Mouse (Mus musculus) gastrocnemius, postnatal 14 days (tissue): Measurements from ENCODE around the gene Cdc42bpb. TPM values are rescaled to one million over a fixed set of nuclear protein-coding genes. Genes with fewer than 3 reads are reported as not detected.

Experiments
- DNase-seq: peaks from one replicate; pipeline ENCODE4 v3.0.0; 2021; ENCODE audit warnings: mixed read lengths
- intact Hi-C: fragments of 180-260 bp; cut with DNase I; formaldehyde crosslinking; loops from one replicate; pipeline ENCODE4 v1.15.1; 2025; ENCODE audit warnings: low total_unique reads
- total RNA-seq, 2 experiments: library from RNA; stranded (reverse); gene quantifications; 2 replicates each; pipeline ENCODE4 v1.2.3; 2021

Cdc42bpb gene
- total RNA-seq, 2 experiments from 2014 or later, result 32.2 to 34.1 TPM

DNA sequence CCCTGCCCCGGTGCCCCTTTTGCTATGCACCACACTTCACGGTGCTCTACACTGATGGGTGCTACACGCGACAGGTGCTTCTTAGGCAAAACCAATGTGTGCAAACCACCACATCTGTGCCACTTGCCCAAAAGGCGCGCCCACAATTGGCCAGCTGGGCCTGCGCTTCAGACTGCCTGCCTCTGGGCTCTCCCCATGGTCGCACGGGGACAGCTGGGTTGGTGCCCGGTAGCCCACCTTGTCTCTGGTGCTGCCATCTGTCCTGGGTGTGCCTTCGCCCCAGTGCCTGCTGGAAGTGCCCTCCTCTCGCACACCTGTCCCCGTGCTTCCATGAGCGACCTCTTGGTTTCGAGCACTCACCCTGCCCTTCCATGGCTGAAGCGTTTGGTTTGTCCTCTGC, 113.9 kb downstream of the Cdc42bpb start:
- intact Hi-C loops, result no loop called here
- DNase-seq, result no peak

GRCm38 (mm10) chr12:111251227-111251626, 126.3 kb downstream of the Cdc42bpb start:
- DNase-seq, result no peak
- intact Hi-C loops, result no loop called here

DNA sequence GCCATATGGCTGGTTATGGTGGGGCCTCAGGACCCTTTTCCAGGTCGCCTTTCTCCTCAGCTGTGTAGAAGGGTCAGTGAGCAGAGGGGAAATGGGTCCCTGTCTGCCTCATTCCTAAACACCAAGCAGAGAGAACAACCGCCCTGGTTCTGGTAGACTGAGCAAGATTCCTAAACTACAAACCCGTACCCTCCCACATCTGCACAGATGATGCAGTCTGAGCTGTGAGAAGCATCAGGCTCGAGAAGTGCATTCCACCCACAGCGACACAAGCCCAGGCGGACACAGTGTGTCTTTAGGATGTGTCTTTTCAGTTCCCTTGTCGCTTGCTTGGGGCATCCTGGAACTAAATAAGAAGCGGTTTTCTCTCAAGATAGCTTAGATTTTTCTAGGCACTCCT, 127.4 kb downstream of the Cdc42bpb start:
- intact Hi-C loops, result no loop called here
- DNase-seq, result no peak

DNA sequence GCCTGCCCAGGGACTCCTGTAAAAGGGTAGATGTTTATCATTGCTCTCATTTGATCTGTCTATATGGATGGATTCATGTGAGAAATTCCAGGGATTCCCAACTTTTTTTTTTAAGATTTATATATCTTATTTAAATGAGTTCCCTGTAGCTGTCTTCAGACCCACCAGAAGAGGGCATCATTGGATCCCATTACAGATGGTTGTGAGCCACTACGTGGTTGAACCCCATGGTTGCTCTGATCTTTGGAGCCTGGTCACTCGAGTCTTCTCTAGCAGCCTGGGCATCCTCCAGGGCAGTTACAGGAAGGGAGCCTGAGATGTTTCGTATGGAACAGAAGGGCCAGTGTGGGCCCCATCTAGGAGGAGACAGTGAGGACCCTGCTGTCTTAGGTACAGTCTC, 128.4 kb downstream of the Cdc42bpb start:
- intact Hi-C loops, result loop anchor here (10.0 kb wide), 1 partner anchor 154 kb away; no protein-coding TSS in a partner anchor
- DNase-seq, result no peak

- DNase-seq, result no peak
- intact Hi-C loops, result loop anchor here (10.0 kb wide), 1 partner anchor 152 kb away; no protein-coding TSS in a partner anchor
These were observed 130.6 kb downstream of the Cdc42bpb start for GRCm38 (mm10) chr12:111246808-111247464.

GRCm38 (mm10) chr12:111245070-111245469, 132.4 kb downstream of the Cdc42bpb start:
- intact Hi-C loops, result loop anchor here (10.0 kb wide), 1 partner anchor 150 kb away; no protein-coding TSS in a partner anchor
- DNase-seq, result no peak

GRCm38 (mm10) chr12:111243733-111244132, 133.8 kb downstream of the Cdc42bpb start:
- DNase-seq, result no peak

More at GRCm38 (mm10) chr12:111243733-111244132, 133.8 kb downstream of the Cdc42bpb start:
- intact Hi-C loops, result loop anchor here (10.0 kb wide), 1 partner anchor 149 kb away; no protein-coding TSS in a partner anchor

Other genes starting within 250 kb of the Cdc42bpb start
- 10 to 100 TPM; 10.5 to 18.7 TPM for gene Traf3, start 211.3 kb downstream of the Cdc42bpb start, total RNA-seq
- gene 4930595D18Rik, start 193.2 kb downstream of the Cdc42bpb start, total RNA-seq, result not detected
- under 1 TPM in 1 of 2 experiments, not detected in 1; 0.25 TPM for gene Amn, start 106.6 kb downstream of the Cdc42bpb start, total RNA-seq
- gene Lbhd2, start 29.1 kb upstream of the Cdc42bpb start, total RNA-seq, result not detected
- 10 to 100 TPM; 12.8 to 23.8 TPM for gene Exoc3l4, start 39.3 kb upstream of the Cdc42bpb start, total RNA-seq
- 10 to 100 TPM; 22.7 to 46.6 TPM for gene Tnfaip2, start 64.8 kb upstream of the Cdc42bpb start, total RNA-seq
- gene Gm266, start 108.1 kb upstream of the Cdc42bpb start, total RNA-seq, result 1 to 10 TPM; 1.7 to 3.4 TPM
- 100 to 1,000 TPM; 111 to 128 TPM for gene Eif5, start 160.3 kb upstream of the Cdc42bpb start, total RNA-seq
- 10 to 100 TPM; 48.7 to 51.8 TPM for gene Mark3, start 196.8 kb upstream of the Cdc42bpb start, total RNA-seq